Mouse (Mus musculus) cerebellum, adult 8-10 months (tissue): ENCODE measurements at regions not wholly inside any gene's neighbourhood (a gene's known extent, or its start where the extent isn't known, plus 50 kb on each side); places are given as distances from the start of the nearest gene placed in this dataset.

ENCODE experiments used
- DNase-seq: peaks from one replicate; pipeline ENCODE4 v3.0.0; 2022

DNA sequence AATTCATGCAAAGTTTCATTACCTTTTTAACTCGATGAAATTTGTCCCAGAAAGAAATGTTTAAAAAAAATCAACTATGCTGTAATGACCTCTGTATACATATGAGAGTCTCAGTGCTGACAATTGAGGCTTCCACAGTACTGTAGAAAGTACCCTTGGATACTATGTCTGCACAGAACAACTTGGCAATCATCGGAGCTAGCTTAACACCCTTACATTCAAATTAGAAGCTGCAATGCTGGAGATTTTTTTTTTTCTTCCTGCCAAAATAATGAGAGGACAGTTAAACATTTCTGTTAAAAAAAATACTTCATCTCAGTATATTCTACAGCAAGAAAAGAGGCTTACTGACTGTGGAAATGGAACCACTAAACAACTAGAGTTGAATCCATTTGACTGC, 452.1 kb upstream of the Cntn6 start:
- DNase-seq = no peak

DNA sequence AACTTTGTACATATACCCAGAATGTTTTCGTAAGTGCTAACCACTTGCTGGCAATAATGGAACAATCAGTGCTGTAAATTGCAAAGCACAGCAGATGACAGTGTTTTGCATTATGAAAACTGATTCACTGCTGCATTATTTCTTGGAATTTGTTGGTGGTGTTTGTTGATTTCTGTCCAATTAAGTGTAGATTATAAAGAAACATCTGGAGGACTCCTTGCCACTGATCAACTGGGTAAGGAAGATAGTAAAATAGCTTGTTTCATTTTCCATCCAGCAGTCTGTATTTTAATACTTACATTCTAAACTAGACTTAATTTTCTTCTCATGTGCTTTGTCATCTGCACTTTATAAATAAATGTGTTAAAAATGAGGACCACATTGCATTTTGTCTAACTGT, 436.6 kb upstream of the Cntn6 start:
- DNase-seq = no peak

DNA sequence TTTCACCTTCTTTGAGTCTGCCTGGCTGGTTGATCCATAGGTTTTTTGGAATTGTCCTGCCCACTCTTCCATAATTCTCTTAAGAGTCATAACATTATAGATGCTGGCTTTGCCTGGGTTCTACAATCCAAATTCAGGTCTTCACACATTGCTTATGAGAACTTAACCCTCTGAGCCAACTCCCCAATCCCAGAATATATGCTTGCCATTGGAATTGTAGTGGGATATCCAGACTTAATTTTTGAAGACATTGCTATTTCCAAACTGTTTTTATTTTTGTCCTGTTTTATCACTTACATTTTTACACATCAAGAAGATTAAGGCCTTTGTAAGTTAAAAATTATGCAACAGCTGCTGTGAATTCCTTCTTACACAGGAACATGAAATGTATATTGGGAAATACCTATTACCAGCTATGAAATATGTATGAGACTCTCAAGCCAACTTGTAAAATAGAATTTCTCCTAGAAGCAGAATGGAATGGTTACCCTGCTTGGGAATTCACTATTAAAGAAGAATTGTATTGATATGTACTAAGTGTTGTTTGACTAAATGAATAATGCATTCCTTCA, 430.8 kb upstream of the Cntn6 start:
- DNase-seq = no peak

DNA sequence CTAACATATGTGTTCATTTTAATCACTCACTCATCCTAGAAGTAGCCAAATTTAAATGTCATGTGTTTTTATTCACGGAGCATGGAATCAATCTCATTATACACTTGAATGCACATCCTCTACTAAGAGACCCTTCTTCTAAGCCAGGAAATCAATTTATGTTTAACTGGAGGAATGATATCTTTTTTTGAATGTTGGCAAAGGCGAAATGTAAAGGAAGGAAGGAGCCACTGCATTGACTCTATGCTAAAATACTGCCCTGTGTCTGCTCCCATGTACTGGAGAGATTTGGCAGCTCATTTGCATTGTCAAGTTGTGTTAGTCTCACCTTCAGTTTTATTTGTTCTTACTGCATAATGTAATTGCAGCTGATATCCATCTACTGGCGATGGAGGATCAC, 412.0 kb upstream of the Cntn6 start:
- no peak for DNase-seq

DNA sequence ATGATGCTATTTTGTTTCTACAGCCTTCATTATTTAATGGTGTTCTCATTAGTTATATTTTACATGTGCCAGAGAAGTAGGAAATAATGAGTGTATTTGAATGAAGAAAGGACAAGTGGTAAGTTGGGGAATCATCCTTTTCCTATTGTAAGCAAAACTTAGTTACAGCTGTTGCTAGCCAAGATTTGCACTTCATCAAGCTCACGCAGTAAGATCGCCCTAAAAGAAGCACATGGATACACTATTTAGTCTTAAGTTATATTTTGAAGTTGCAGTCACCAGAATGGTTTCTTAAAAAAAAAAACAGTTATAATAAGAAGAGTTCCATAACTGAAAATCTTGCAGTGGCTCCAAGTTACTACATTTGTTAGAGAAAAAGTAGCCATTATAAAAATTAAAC, 410.3 kb upstream of the Cntn6 start:
- no peak for DNase-seq

DNA sequence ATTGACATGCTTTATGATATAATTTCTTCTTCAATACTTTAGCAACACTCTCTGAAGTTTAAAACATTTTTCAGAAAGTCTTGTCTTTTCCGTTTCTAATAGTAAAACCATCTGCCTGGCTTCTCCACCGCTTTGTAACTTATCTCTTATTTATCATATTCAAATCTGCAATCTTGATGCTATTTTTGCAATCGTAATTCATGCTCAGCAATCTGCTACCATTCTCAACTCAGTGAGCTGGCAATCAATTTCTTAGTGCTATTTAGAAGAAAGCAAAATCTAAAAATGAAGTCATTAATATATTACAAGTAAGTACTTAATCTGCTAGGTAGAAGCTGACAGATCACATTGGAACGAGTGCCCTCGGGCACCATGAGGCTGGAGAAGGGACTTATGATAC, 384.2 kb upstream of the Cntn6 start:
- no peak for DNase-seq
